Mouse (Mus musculus) heart, adult 2 months (tissue): ENCODE measurements around the gene Zscan29.

ENCODE experiments used
- CTCF ChIP-seq: fragments of 200-600 bp; IDR thresholded peaks from 2 replicates; pipeline ENCODE4 v1.8.1; 2022; ENCODE audit warnings: antibody characterized with exemption, mild to moderate bottlenecking, moderate library complexity
- EP300 ChIP-seq: fragments of 200-500 bp; IDR thresholded peaks from 2 replicates; pipeline ENCODE4 v1.6.1; 2011; ENCODE audit warnings: low read depth, low read length, control low read depth; ENCODE audit not compliant: insufficient read depth
- POLR2A ChIP-seq: fragments of 200-500 bp; IDR thresholded peaks from 2 replicates; pipeline ENCODE4 v1.6.1; 2011; ENCODE audit warnings: mild to moderate bottlenecking, low read depth, low read length, control low read depth; ENCODE audit not compliant: insufficient read depth

DNA sequence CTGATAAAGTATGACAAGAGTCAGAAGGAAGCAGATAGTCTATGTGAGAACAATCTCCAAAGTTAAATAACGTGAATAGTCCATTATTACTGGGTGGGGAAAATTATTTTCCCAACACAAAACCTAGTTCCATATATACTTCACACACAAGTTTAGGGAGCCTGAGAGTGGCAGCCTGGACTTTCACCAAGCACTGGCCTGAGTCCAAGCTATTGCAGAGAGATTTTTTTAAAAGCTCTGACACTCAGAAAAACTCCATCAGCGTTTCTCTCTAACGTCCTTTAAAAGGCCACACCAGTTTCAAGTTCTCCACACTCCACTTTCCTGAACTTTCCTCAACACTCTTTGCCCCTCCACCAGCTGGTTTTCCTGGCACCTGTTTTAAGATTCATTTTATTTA is 43.6 kb upstream of the Zscan29 start:
- no peak for TF ChIP-seq CTCF
- no peak for TF ChIP-seq POLR2A
- no peak for TF ChIP-seq EP300
